ENCODE assay signal across 8 mouse cellular contexts in genomic region chr10:59266097-59266496, GRCm38 (mm10). TPM values are rescaled to one million over a fixed set of nuclear protein-coding genes. Genes with fewer than 3 reads are reported as not detected.
DNase-seq lines count a peak whose midpoint lies in the region; ATAC-seq and TF ChIP-seq lines count a peak whose summit lies in the region.
"Had no signal": no experiment of that assay in that cellular context is flagged by ENCODE, and none has a peak within 500 bp of the region (broad histone marks: within the 10 kb centered on the region; RNA-seq: fewer than 3 reads in every experiment).

No protein-coding gene starts in this region.

- no peaks in the 10 kb centered on the region for H3K27me3 ChIP-seq in spleen, adult 2 months (ENCODE audit: control insufficient read depth, insufficient read depth, low read length)
- H3K27me3 ChIP-seq in embryonic facial prominence, embryonic 12.5 days = no peaks in the 10 kb centered on the region
- H3K27me3 ChIP-seq in liver, embryonic 13.5 days = no peaks in the 10 kb centered on the region

- WGBS in spleen, adult 2 months = 81% methylated on average over 1 of the region's 1 CpGs
- 89% methylated on average over 1 of the region's 1 CpGs for WGBS in embryonic facial prominence, embryonic 12.5 days
- WGBS in liver, embryonic 13.5 days (ENCODE audit: insufficient replicate concordance) = 77% methylated on average over 1 of the region's 1 CpGs

- no peak for ATAC-seq in embryonic facial prominence, embryonic 12.5 days (ENCODE audit: insufficient number of reproducible peaks, insufficient read depth, low FRiP score, low TSS enrichment)
- ATAC-seq in liver, embryonic 13.5 days (ENCODE audit: low read depth) = peak; percentile 25; the same call in 1 of the 2 replicates

- H3K4me2 ChIP-seq in embryonic facial prominence, embryonic 12.5 days (replicated peaks) = no peak overlapping the region
- no peak overlapping the region for H3K4me2 ChIP-seq in liver, embryonic 13.5 days

- H3K27ac ChIP-seq in spleen, adult 2 months (ENCODE audit: insufficient read depth, low read length) = peak overlapping the region; percentile 33; the same call in 1 of the 2 replicates
- 0 out of 2 replicates have a peak overlapping the region, but pooled peaks have one; percentile 17 for H3K27ac ChIP-seq in embryonic facial prominence, embryonic 12.5 days
- peak overlapping the region; percentile 15; the same call in 1 of the 2 replicates for H3K27ac ChIP-seq in liver, embryonic 13.5 days
- H3K27ac ChIP-seq: limb, embryonic 10.5 days had no signal

- H3K4me3 ChIP-seq in spleen, adult 2 months (ENCODE audit: extremely low read depth, insufficient read depth, insufficient read length) = no peak overlapping the region
- H3K4me3 ChIP-seq in embryonic facial prominence, embryonic 12.5 days = no peak overlapping the region
- no peak overlapping the region for H3K4me3 ChIP-seq in liver, embryonic 13.5 days (replicated peaks)
- H3K4me3 ChIP-seq: limb, embryonic 10.5 days had no signal

- no peaks in the 10 kb centered on the region for H3K36me3 ChIP-seq in spleen, adult 2 months (ENCODE audit: control insufficient read depth, insufficient read depth, low read length)
- no peaks in the 10 kb centered on the region for H3K36me3 ChIP-seq in embryonic facial prominence, embryonic 12.5 days
- no peaks in the 10 kb centered on the region for H3K36me3 ChIP-seq in liver, embryonic 13.5 days
- H3K36me3 ChIP-seq: limb, embryonic 10.5 days had no signal

- no peak overlapping the region for H3K9ac ChIP-seq in embryonic facial prominence, embryonic 12.5 days
- H3K9ac ChIP-seq in liver, embryonic 13.5 days = no peak overlapping the region

- no peak for TF ChIP-seq POLR2A in spleen, adult 2 months (IDR thresholded peaks at IDR 0.05; ENCODE audit: low read depth, low read length)

- no peak for TF ChIP-seq CTCF in spleen, adult 2 months (IDR thresholded peaks at IDR 0.05; ENCODE audit: extremely low read depth, insufficient read depth, insufficient read length, insufficient replicate concordance)

- no peak for DNase-seq in spleen, adult 2 months (ENCODE audit: low read depth in 1 of 2, low spot score in 2 of 2)
- no peak for DNase-seq in spleen, postnatal 14 days (ENCODE audit: low spot score in 2 of 2)
- no peak for DNase-seq in liver, embryonic 13.5 days
- DNase-seq in urinary bladder, postnatal 36 days (ENCODE audit: low spot score in 2 of 2) = peak; percentile 80 to 84
- DNase-seq in spleen, postnatal 36 days (ENCODE audit: low spot score in 2 of 2) = no peak
- DNase-seq in left cerebral cortex, adult 11 months (ENCODE audit: low spot score) = no peak

- H3K9me3 ChIP-seq in embryonic facial prominence, embryonic 12.5 days = no peaks in the 10 kb centered on the region
- no peaks in the 10 kb centered on the region for H3K9me3 ChIP-seq in liver, embryonic 13.5 days (replicated peaks)
- H3K9me3 ChIP-seq: limb, embryonic 10.5 days had no signal

- H3K4me1 ChIP-seq in spleen, adult 2 months (ENCODE audit: control insufficient read depth, insufficient read depth, insufficient read length) = no peaks in the 10 kb centered on the region; the same call in 1 of the 2 replicates
- peaks cover 15% of the 10 kb centered on the region for H3K4me1 ChIP-seq in embryonic facial prominence, embryonic 12.5 days
- H3K4me1 ChIP-seq in liver, embryonic 13.5 days (replicated peaks) = peaks cover 37% of the 10 kb centered on the region

RNA-seq across cellular contexts. Expression of gene Sowahc, which starts 44.3 kb away (rescaled TPM):
- 2.5 and 3.4 TPM in 2 replicates for polyA plus RNA-seq in spleen, adult 2 months (2012; rRNA removed)
- polyA plus RNA-seq in embryonic facial prominence, embryonic 12.5 days (2016; fragmentation: Nextera tagmentation; extraction: Ambion mirVana) = 15.1 and 16.6 TPM in 2 replicates
- 1.5 and 2.1 TPM in 2 replicates for polyA plus RNA-seq in liver, embryonic 13.5 days (2015; fragmentation: Nextera tagmentation; extraction: Ambion mirVana)

RNA-seq across cellular contexts. Expression of gene Sept10, which starts 44.5 kb away (rescaled TPM):
- 1.4 and 2.0 TPM in 2 replicates for polyA plus RNA-seq in spleen, adult 2 months (2012; rRNA removed)
- 32.1 and 36.8 TPM in 2 replicates for polyA plus RNA-seq in embryonic facial prominence, embryonic 12.5 days (2016; fragmentation: Nextera tagmentation; extraction: Ambion mirVana)
- polyA plus RNA-seq in liver, embryonic 13.5 days (2015; fragmentation: Nextera tagmentation; extraction: Ambion mirVana) = 11.5 and 14.3 TPM in 2 replicates

RNA-seq across cellular contexts. Expression of gene P4ha1, which starts 57.0 kb away (rescaled TPM):
- 5.3 and 7.1 TPM in 2 replicates for polyA plus RNA-seq in spleen, adult 2 months (2012; rRNA removed)
- polyA plus RNA-seq in embryonic facial prominence, embryonic 12.5 days (2016; fragmentation: Nextera tagmentation; extraction: Ambion mirVana) = 61.2 and 62.5 TPM in 2 replicates
- 13.9 and 16.9 TPM in 2 replicates for polyA plus RNA-seq in liver, embryonic 13.5 days (2015; fragmentation: Nextera tagmentation; extraction: Ambion mirVana)

Comparison
In these comparisons a context has a peak if more than half of its experiments do, and no peak if none do; other contexts are left out.
1. DNase-seq: peak in urinary bladder, postnatal 36 days (2 of 2); none in spleen, adult 2 months (0 of 2), spleen, postnatal 14 days (0 of 2), liver, embryonic 13.5 days (single experiment), spleen, postnatal 36 days (0 of 2) and left cerebral cortex, adult 11 months (single experiment).
2. Peak in every context shown above with its lines, with median percentiles within 50 percentile points of each other: H3K27ac ChIP-seq.